Mouse (Mus musculus) bone marrow macrophage, adult 2 months (primary cell): ENCODE results near the gene Ankrd17. TPM values are rescaled to one million over a fixed set of nuclear protein-coding genes. Genes with fewer than 3 reads are reported as not detected.

ENCODE experiments used
- H3K27ac ChIP-seq: 2 replicates; pipeline ENCODE4 v1.5.1; 2012; ENCODE audit warnings: low read depth, low read length; ENCODE audit not compliant: insufficient read depth
- H3K4me1 ChIP-seq: 2 replicates; pipeline ENCODE4 v1.6.1; 2012; ENCODE audit warnings: low read length; ENCODE audit not compliant: control insufficient read depth, insufficient read depth
- H3K4me3 ChIP-seq: 2 replicates; pipeline ENCODE4 v1.5.1; 2012; ENCODE audit warnings: mild to moderate bottlenecking, low read length, moderate library complexity; ENCODE audit not compliant: insufficient read depth
- CTCF ChIP-seq: IDR thresholded peaks from 2 replicates; pipeline ENCODE4 v1.5.1; 2012; ENCODE audit warnings: low read depth, mild to moderate bottlenecking, low read length, moderate library complexity
- POLR2A ChIP-seq: IDR thresholded peaks from 2 replicates; pipeline ENCODE4 v1.6.1; 2012; ENCODE audit warnings: mild to moderate bottlenecking, low read depth, low read length, borderline replicate concordance
- polyA plus RNA-seq: library from polyadenylated mRNA; stranded (reverse); fragments of >200 nt; gene quantifications from 2 replicates; pipeline ENCODE4 v1.2.4, GENCODE M21; 2012; ENCODE audit not compliant: missing spikeins, insufficient read depth, insufficient read length

The Ankrd17 gene
- polyA plus RNA-seq: 39.2 and 40.0 TPM in 2 replicates

GRCm38 (mm10) chr5:90366121-90367066 lies at the start of gene Ankrd17:
Gene Ankrd17, minus strand, starts transcription at chr5:90366577.
- Histone ChIP-seq H3K4me1 (peaks cover 8% of the 10 kb centered on the region), H3K4me3 (peak within 1 kb of the TSS; percentile 100), H3K27ac (peak within 1 kb of the TSS; percentile 100)
- TF ChIP-seq POLR2A: no peak; the same call in 1 of the 2 replicates
- TF ChIP-seq CTCF: no peak

DNA sequence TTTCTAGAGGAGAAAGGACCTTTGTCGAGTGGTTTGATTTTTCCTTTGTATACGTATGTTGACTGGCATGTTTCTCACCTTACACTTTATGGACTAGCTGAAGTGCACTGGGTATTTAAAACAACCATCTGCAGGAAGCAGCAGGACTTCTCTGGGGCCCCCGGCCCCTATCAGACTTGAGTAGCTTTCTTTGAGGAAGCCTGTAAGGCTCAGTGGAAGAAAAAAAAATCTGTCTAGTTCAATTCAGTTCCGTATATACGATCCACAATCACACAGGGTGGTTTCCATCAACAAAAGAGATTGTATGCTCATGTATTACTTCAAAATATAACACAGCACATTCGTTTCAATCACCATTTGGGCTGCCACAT lies 48.5 kb upstream of the Ankrd17 start:
- peaks cover 13% of the 10 kb centered on the region for H3K4me1 ChIP-seq
- H3K27ac ChIP-seq: no peak overlapping the region
- no peak overlapping the region for H3K4me3 ChIP-seq
- no peak for TF ChIP-seq POLR2A
- no peak for TF ChIP-seq CTCF

DNA sequence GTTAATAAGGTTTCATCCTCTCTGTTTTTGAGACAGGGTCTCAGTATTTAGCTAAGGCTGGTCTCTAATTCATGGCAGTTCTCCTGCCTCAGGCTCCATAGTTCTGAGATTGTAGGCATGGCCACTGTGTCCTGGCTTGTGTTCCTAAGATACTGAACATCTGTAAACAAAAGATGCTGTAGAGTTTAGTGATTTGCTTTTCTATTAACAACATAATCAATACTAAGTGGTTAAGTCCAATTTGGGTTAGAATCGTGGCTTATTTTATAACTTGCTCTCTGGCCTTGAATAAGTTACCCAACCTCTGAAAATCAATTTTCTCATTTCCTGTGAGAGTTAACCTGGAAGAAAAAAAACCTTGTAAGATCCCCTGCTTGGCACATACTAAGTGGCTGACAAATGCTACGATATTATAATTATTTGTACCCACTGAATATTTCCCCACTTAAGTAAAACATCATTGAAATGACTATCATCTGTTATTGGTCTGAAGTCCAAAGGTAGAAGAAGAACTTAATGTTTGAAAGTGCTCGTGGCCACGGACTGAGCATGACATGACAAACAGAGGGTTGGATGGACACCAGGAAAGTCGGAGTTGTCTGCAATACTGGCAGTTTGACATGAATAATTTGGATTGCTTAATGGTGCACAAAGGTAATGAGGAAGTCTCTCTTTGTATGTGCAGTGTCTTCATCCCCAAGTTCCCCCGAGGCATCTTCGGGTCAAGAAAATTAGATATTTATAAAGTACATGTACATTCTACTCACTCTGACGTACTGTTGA lies 48.0 kb upstream of the Ankrd17 start:
- H3K27ac ChIP-seq: no peak overlapping the region
- H3K4me1 ChIP-seq: peaks cover 13% of the 10 kb centered on the region
- H3K4me3 ChIP-seq: no peak overlapping the region
- TF ChIP-seq POLR2A (no peak), CTCF (no peak)

DNA sequence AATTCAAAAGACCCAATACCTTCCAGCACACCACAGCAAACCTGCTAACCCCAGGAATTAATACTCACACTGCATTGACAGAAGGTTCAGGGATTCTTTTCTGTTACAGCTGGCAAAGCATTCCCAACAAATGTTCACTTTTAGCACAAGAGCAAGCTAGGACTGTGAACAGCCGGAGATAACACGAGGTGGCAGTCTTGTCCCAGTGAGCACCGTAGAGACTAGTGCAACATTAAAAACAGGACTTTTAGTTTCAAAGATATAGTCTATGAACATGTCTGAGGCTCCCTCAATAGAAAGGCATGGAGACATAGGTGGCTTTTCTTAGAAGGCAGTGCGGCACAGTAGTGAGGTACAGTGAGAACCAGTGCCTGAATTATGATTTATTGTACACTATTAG lies 38.8 kb upstream of the Ankrd17 start:
- no peaks in the 10 kb centered on the region for H3K4me1 ChIP-seq
- H3K4me3 ChIP-seq: no peak overlapping the region
- no peak for TF ChIP-seq POLR2A
- TF ChIP-seq CTCF: no peak
- no peak overlapping the region for H3K27ac ChIP-seq

- TF ChIP-seq POLR2A: no peak
- TF ChIP-seq CTCF: no peak
- Histone ChIP-seq H3K4me1 (no peaks in the 10 kb centered on the region), H3K27ac (no peak overlapping the region), H3K4me3 (no peak overlapping the region)
These were observed 30.4 kb upstream of the Ankrd17 start for GRCm38 (mm10) chr5:90396817-90397216.

DNA sequence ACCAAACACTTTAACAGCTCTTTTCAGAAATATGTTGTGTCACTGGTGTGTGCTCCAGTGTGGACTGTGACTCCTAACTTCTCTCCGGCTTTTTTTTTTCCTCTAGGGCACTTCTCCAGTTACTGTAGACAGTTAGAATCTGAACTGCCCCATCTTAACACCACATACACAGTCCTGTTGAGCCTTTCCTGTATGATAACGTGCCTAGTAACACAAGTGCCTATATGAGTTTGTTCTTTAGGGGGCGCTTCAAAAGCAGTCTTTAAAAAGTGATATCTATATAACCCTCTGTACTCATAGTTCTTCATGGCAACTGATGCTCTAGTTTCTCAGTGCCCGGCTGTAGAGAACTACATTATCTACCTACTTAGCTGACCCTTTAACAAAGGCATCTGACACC lies 27.9 kb upstream of the Ankrd17 start:
- Histone ChIP-seq H3K4me1 (no peaks in the 10 kb centered on the region), H3K27ac (no peak overlapping the region)
- no peak for TF ChIP-seq CTCF
- TF ChIP-seq POLR2A: no peak

DNA sequence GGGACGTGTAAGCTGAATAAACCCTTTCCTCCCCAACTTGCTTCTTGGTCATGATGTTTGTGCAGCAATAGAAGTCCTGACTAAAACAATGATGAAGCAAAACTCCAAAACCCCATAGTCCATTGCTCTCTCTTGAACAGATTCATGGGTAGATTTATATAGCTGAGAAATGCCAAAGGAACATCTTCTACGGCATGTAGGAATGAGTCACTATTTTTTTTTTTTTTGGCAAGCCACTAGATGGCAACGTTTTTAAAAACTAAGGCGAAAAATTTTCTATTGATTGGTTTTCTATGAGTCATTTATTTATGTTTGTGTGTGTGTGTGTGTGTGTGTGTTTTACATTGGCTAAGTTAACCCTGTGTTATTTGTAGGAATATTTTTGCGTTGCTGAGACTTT lies 27.4 kb upstream of the Ankrd17 start:
- H3K4me1 ChIP-seq: no peaks in the 10 kb centered on the region
- TF ChIP-seq POLR2A (no peak), CTCF (no peak)
- H3K27ac ChIP-seq: no peak overlapping the region
- H3K4me3 ChIP-seq: no peak overlapping the region

More for the DNA sequence above, 27.9 kb upstream of the Ankrd17 start:
- no peak overlapping the region for H3K4me3 ChIP-seq

GRCm38 (mm10) chr5:90383080-90383479 lies 16.7 kb upstream of the Ankrd17 start:
- TF ChIP-seq CTCF: no peak
- TF ChIP-seq POLR2A: no peak

GRCm38 (mm10) chr5:90381458-90381857 lies 15.1 kb upstream of the Ankrd17 start:
- TF ChIP-seq CTCF (no peak), POLR2A (no peak)
- H3K4me3 ChIP-seq: no peak overlapping the region
- no peak overlapping the region for H3K27ac ChIP-seq
- H3K4me1 ChIP-seq: no peaks in the 10 kb centered on the region

More at GRCm38 (mm10) chr5:90383080-90383479, 16.7 kb upstream of the Ankrd17 start:
- Histone ChIP-seq H3K4me3 (no peak overlapping the region), H3K4me1 (no peaks in the 10 kb centered on the region), H3K27ac (no peak overlapping the region)
